Mouse (Mus musculus): Measurements from ENCODE around the gene Slc22a17.

GRCm38 (mm10) chr14:54897445-54897844, 15.5 kb downstream of the Slc22a17 start:
- TF ChIP-seq GATA1 (IDR thresholded peaks at IDR 0.05; ENCODE audit: low read length): no peak
- no peak for TF ChIP-seq TAL1 (IDR thresholded peaks at IDR 0.05; ENCODE audit: low read length)

All from erythroblast, embryonic 14.5 days (primary cell).